Mouse (Mus musculus) layer of hippocampus, adult 9-11 months (tissue): ENCODE measurements around the gene Gm9958.

ENCODE experiments used
- DNase-seq: peaks from one replicate; pipeline ENCODE4 v3.0.0; 2022

Gm9958 gene

DNA sequence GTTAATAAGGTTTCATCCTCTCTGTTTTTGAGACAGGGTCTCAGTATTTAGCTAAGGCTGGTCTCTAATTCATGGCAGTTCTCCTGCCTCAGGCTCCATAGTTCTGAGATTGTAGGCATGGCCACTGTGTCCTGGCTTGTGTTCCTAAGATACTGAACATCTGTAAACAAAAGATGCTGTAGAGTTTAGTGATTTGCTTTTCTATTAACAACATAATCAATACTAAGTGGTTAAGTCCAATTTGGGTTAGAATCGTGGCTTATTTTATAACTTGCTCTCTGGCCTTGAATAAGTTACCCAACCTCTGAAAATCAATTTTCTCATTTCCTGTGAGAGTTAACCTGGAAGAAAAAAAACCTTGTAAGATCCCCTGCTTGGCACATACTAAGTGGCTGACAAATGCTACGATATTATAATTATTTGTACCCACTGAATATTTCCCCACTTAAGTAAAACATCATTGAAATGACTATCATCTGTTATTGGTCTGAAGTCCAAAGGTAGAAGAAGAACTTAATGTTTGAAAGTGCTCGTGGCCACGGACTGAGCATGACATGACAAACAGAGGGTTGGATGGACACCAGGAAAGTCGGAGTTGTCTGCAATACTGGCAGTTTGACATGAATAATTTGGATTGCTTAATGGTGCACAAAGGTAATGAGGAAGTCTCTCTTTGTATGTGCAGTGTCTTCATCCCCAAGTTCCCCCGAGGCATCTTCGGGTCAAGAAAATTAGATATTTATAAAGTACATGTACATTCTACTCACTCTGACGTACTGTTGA is 47.3 kb downstream of the Gm9958 start:
- peak; percentile 9 for DNase-seq

DNA sequence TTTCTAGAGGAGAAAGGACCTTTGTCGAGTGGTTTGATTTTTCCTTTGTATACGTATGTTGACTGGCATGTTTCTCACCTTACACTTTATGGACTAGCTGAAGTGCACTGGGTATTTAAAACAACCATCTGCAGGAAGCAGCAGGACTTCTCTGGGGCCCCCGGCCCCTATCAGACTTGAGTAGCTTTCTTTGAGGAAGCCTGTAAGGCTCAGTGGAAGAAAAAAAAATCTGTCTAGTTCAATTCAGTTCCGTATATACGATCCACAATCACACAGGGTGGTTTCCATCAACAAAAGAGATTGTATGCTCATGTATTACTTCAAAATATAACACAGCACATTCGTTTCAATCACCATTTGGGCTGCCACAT is 47.9 kb downstream of the Gm9958 start:
- DNase-seq = peak; percentile 10
